28 mouse cellular contexts compared by ENCODE assay signal in genomic region chr3:104235099-104235498, GRCm38 (mm10).
"Had no signal": no experiment of that assay in that cellular context is flagged by ENCODE, and none has a peak within 500 bp of the region (broad histone marks: within the 10 kb centered on the region; RNA-seq: fewer than 3 reads in every experiment).

No protein-coding gene starts in this region.

- H3K9ac ChIP-seq: embryonic facial prominence, embryonic 12.5 days; embryonic facial prominence, embryonic 13.5 days; embryonic facial prominence, embryonic 15.5 days; forebrain, embryonic 12.5 days; forebrain, embryonic 13.5 days; forebrain, embryonic 15.5 days; forebrain, postnatal 0 days had no signal

- H3K4me3 ChIP-seq: embryonic facial prominence, embryonic 10.5 days; embryonic facial prominence, embryonic 12.5 days; embryonic facial prominence, embryonic 13.5 days; embryonic facial prominence, embryonic 15.5 days; erythroblast, embryonic 14.5 days; forebrain, embryonic 10.5 days; forebrain, embryonic 12.5 days; forebrain, embryonic 13.5 days; forebrain, embryonic 15.5 days; gastrocnemius, adult 2 months; heart, adult 2 months had no signal

- ATAC-seq: forebrain, embryonic 13.5 days; forebrain, embryonic 14.5 days; forebrain, embryonic 15.5 days; forebrain, embryonic 16.5 days; forebrain, postnatal 0 days had no signal

- H3K4me1 ChIP-seq: embryonic facial prominence, embryonic 10.5 days; embryonic facial prominence, embryonic 12.5 days; embryonic facial prominence, embryonic 15.5 days; forebrain, embryonic 15.5 days had no signal

- H3K9me3 ChIP-seq: embryonic facial prominence, embryonic 10.5 days; embryonic facial prominence, embryonic 12.5 days; embryonic facial prominence, embryonic 13.5 days; embryonic facial prominence, embryonic 15.5 days; forebrain, embryonic 10.5 days; forebrain, embryonic 12.5 days; forebrain, embryonic 13.5 days; forebrain, embryonic 15.5 days had no signal

- H3K27me3 ChIP-seq: embryonic facial prominence, embryonic 12.5 days; embryonic facial prominence, embryonic 13.5 days; embryonic facial prominence, embryonic 15.5 days; forebrain, embryonic 12.5 days; forebrain, embryonic 13.5 days; forebrain, embryonic 15.5 days had no signal

- H3K27ac ChIP-seq: embryonic facial prominence, embryonic 10.5 days; embryonic facial prominence, embryonic 12.5 days; embryonic facial prominence, embryonic 13.5 days; embryonic facial prominence, embryonic 15.5 days; forebrain, embryonic 10.5 days; forebrain, embryonic 12.5 days; forebrain, embryonic 13.5 days; forebrain, embryonic 15.5 days; gastrocnemius, adult 2 months; heart, adult 2 months had no signal

- DNase-seq: cerebellum, adult 8-10 months; cerebellum, adult 9-10 months; cerebellum, adult 9-11 months; cerebellum, postnatal 10 days; cerebellum, postnatal 14 days; cerebellum, postnatal 25 days; cerebellum, postnatal 36 days; embryo, embryonic 11 days; forebrain, postnatal 0 days; gastrocnemius, adult 2 months; gastrocnemius, postnatal 10 days; gastrocnemius, postnatal 14 days; gastrocnemius, postnatal 25 days; gastrocnemius, postnatal 36 days; heart, adult 11 months; heart, adult 18-20 months; heart, adult 2 months had no signal

- H3K4me2 ChIP-seq: embryonic facial prominence, embryonic 12.5 days; embryonic facial prominence, embryonic 13.5 days; embryonic facial prominence, embryonic 15.5 days; forebrain, embryonic 12.5 days; forebrain, embryonic 13.5 days; forebrain, embryonic 15.5 days had no signal

- H3K36me3 ChIP-seq: embryonic facial prominence, embryonic 10.5 days; embryonic facial prominence, embryonic 12.5 days; embryonic facial prominence, embryonic 13.5 days; embryonic facial prominence, embryonic 15.5 days; forebrain, embryonic 10.5 days; forebrain, embryonic 12.5 days; forebrain, embryonic 15.5 days had no signal
